ENCODE assay signal across 8 mouse cellular contexts in the genomic region with DNA sequence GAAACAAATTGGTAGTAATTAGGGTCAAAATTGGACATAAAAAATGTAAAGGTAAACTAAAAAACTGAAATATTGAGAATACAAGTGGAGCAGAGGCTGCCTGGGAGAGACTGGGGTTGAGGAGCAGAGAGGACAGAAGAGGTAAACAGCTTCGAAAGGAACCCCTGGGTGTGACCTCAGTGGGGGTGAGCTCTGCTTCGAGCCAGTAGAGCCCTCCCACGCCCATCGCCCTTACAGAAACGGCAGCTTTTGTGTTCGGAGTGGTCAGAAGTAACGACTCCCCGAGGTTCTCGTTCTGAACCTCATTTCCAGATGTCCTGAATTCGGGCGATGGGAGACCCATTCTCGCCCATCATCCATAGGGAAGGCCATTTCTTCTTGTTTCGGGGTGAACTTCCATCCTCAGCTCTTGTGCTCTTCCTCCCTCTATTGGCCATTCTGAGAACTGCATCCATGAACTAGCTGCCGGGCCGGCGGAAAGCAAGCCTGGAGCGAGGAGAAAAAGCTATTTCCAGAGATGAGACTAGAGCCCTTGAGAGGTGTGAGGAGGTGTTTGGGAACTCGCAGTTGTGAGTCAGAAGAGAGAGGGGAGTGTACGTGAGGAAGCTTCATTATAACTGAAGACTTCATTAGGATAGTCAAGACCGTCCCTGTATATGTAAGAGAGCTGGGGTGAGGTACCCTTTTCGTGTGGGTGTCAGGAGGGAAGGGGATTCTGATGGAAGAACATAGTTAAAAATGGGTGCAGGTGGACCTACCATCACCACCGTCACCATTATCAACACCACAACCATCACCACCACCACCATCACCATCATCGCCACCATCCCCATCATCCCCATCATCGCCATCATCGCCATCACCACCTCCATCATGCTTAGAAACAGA. TPM values are rescaled to one million over a fixed set of nuclear protein-coding genes. Genes with fewer than 3 reads are reported as not detected.
DNase-seq lines count a peak whose midpoint lies in the region; ATAC-seq and TF ChIP-seq lines count a peak whose summit lies in the region.

No protein-coding gene starts in this region.

- no peaks in the 10 kb centered on the region for H3K36me3 ChIP-seq in hindbrain, postnatal 0 days (ENCODE audit: insufficient read depth, low read length)

- H3K4me3 ChIP-seq in hindbrain, postnatal 0 days (ENCODE audit: low read length), result peak overlapping the region; percentile 38

- peak overlapping the region; percentile 38; the same call in 1 of the 2 replicates for H3K9ac ChIP-seq in hindbrain, postnatal 0 days (replicated peaks; ENCODE audit: low read length)

- no peaks in the 10 kb centered on the region for H3K27me3 ChIP-seq in hindbrain, postnatal 0 days (ENCODE audit: insufficient read depth, low read length)

- 22% methylated on average over 25 of the region's 25 CpGs for WGBS in hindbrain, postnatal 0 days

- peak; percentile 79 for ATAC-seq in hindbrain, postnatal 0 days

- H3K27ac ChIP-seq in hindbrain, postnatal 0 days, result no peak overlapping the region

- no peaks in the 10 kb centered on the region for H3K9me3 ChIP-seq in hindbrain, postnatal 0 days (ENCODE audit: low read length)

- peak; percentile 83 for DNase-seq in adipocyte (ENCODE audit: low spot score)
- peak; percentile 49 to 81 for DNase-seq in cerebellum, postnatal 4 days (ENCODE audit: low spot score in 2 of 2)
- peak; percentile 84 to 93 for DNase-seq in frontal cortex, postnatal 36 days (ENCODE audit: low spot score in 2 of 2)
- peak; percentile 88 for DNase-seq in hindbrain, postnatal 0 days (ENCODE audit: low spot score)
- DNase-seq in left cerebral cortex, adult 11 months (ENCODE audit: low spot score), result peak; percentile 83
- DNase-seq in lung, postnatal 25 days (ENCODE audit: low spot score), result peak; percentile 58
- DNase-seq in retina, embryonic 14.5 days (ENCODE audit: low spot score), result peak; percentile 92
- peak; percentile 61 for DNase-seq in urinary bladder, postnatal 25 days (ENCODE audit: low spot score)

- TF ChIP-seq CTCF in hindbrain, postnatal 0 days (IDR thresholded peaks at IDR 0.05; ENCODE audit: low read depth), result peak; percentile 98

- H3K4me1 ChIP-seq in hindbrain, postnatal 0 days (ENCODE audit: insufficient read depth, low read length), result no peaks in the 10 kb centered on the region

- H3K4me2 ChIP-seq in hindbrain, postnatal 0 days (ENCODE audit: low read depth, low read length), result peak overlapping the region; percentile 64

RNA-seq across cellular contexts. Expression of a gene that starts 28.0 kb away (rescaled TPM):
- not detected in 2 replicates for total RNA-seq in hindbrain, postnatal 0 days (2014; rRNA removed)
- 0.15 and 0.24 TPM in 2 replicates for polyA plus RNA-seq in hindbrain, postnatal 0 days (2015; fragmentation: Nextera tagmentation; extraction: Ambion mirVana)

RNA-seq across cellular contexts. Expression of a gene that starts 51.5 kb away (rescaled TPM):
- total RNA-seq in hindbrain, postnatal 0 days (2014; rRNA removed), result 1.4 and 1.8 TPM in 2 replicates
- polyA plus RNA-seq in hindbrain, postnatal 0 days (2015; fragmentation: Nextera tagmentation; extraction: Ambion mirVana), result 2.8 and 3.9 TPM in 2 replicates
